Mouse (Mus musculus): ENCODE measurements at regions not wholly inside any gene's neighbourhood (a gene's known extent, or its start where the extent isn't known, plus 50 kb on each side); places are given as distances from the start of the nearest gene placed in this dataset.

DNA sequence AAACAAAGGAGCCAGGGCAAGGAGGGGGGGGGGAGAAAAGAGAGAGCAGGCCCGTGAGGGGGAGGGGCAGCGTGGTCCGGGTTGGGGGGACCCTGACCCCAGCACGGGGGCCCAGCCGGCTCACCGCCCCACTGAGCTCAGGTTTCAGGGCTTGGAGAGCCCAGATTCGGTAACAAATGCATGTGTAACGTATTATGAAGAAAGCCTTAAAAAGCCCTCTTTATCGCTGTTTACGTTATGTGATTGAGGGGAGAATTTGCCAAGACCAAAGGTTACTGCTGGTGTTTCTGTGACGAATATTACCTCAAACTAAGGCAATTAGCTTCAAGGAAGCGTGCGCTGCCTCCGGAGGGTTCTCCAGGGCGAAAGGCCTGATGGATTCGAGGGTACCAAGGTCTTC, 54.2 kb downstream of the Barx1 start:
- H3K79me2 ChIP-seq (ENCODE audit: control insufficient read depth, insufficient read depth), result no peaks in the 10 kb centered on the region
- no peak overlapping the region for H3K4me2 ChIP-seq (ENCODE audit: low read depth)
- H3K36me3 ChIP-seq (ENCODE audit: control insufficient read depth, insufficient read depth), result no peaks in the 10 kb centered on the region
- H3K27me3 ChIP-seq (ENCODE audit: control insufficient read depth, insufficient read depth, insufficient read length), result peaks cover 28% of the 10 kb centered on the region
- H3ac ChIP-seq (ENCODE audit: control insufficient read depth, insufficient read length), result no peak overlapping the region
- no peak overlapping the region for H3K4me3 ChIP-seq
- TF ChIP-seq SRF (IDR thresholded peaks at IDR 0.05; ENCODE audit: control insufficient read depth, insufficient read length, low read depth), result no peak
- no peak for TF ChIP-seq CEBPB (IDR thresholded peaks at IDR 0.05; ENCODE audit: insufficient read depth, poor library complexity, severe bottlenecking)
- TF ChIP-seq USF1 (IDR thresholded peaks at IDR 0.05; ENCODE audit: low read depth), result no peak
- no peak for TF ChIP-seq MYOG (IDR thresholded peaks at IDR 0.05; ENCODE audit: control insufficient read depth in 1 of 3, insufficient read depth in 1 of 3, insufficient read length in 2 of 3, low read depth in 2 of 3)
- no peak for TF ChIP-seq POLR2AphosphoS2 (IDR thresholded peaks at IDR 0.05; ENCODE audit: insufficient read length, low read depth)
- no peak for TF ChIP-seq POLR2A (IDR thresholded peaks at IDR 0.05; ENCODE audit: insufficient read length, low read depth)
- no peak for TF ChIP-seq TCF3 (IDR thresholded peaks at IDR 0.05; ENCODE audit: insufficient read length, low read depth)
- no peak for TF ChIP-seq MAX (IDR thresholded peaks at IDR 0.05; ENCODE audit: low read depth)
- no peak for TF ChIP-seq REST (IDR thresholded peaks at IDR 0.05; ENCODE audit: insufficient read depth, insufficient read length)
- TF ChIP-seq MYOD1 (IDR thresholded peaks at IDR 0.05; ENCODE audit: control insufficient read depth in 1 of 3, insufficient read length in 2 of 3, low read depth in 2 of 3), result no peak
- TF ChIP-seq TCF12 (IDR thresholded peaks at IDR 0.05; ENCODE audit: insufficient read depth, poor library complexity, severe bottlenecking), result no peak
- no peak for TF ChIP-seq E2F4 (IDR thresholded peaks at IDR 0.05; ENCODE audit: insufficient read depth)

GRCm38 (mm10) chr13:48717451-48717850, 54.7 kb downstream of the Barx1 start:
- no peak overlapping the region for H3K4me2 ChIP-seq (ENCODE audit: low read depth)
- H3ac ChIP-seq (ENCODE audit: control insufficient read depth, insufficient read length), result no peak overlapping the region
- H3K79me2 ChIP-seq (ENCODE audit: control insufficient read depth, insufficient read depth), result no peaks in the 10 kb centered on the region
- peaks cover 28% of the 10 kb centered on the region for H3K27me3 ChIP-seq (ENCODE audit: control insufficient read depth, insufficient read depth, insufficient read length)
- TF ChIP-seq POLR2A (IDR thresholded peaks at IDR 0.05; ENCODE audit: insufficient read length, low read depth) (no peak), MYOG (IDR thresholded peaks at IDR 0.05; ENCODE audit: control insufficient read depth in 1 of 3, insufficient read depth in 1 of 3, insufficient read length in 2 of 3, low read depth in 2 of 3) (no peak), TCF3 (IDR thresholded peaks at IDR 0.05; ENCODE audit: insufficient read length, low read depth) (no peak), TCF12 (IDR thresholded peaks at IDR 0.05; ENCODE audit: insufficient read depth, poor library complexity, severe bottlenecking) (no peak), E2F4 (IDR thresholded peaks at IDR 0.05; ENCODE audit: insufficient read depth) (no peak), POLR2AphosphoS2 (IDR thresholded peaks at IDR 0.05; ENCODE audit: insufficient read length, low read depth) (no peak), MAX (IDR thresholded peaks at IDR 0.05; ENCODE audit: low read depth) (no peak), SRF (IDR thresholded peaks at IDR 0.05; ENCODE audit: control insufficient read depth, insufficient read length, low read depth) (no peak), USF1 (IDR thresholded peaks at IDR 0.05; ENCODE audit: low read depth) (no peak), CEBPB (IDR thresholded peaks at IDR 0.05; ENCODE audit: insufficient read depth, poor library complexity, severe bottlenecking) (no peak), REST (IDR thresholded peaks at IDR 0.05; ENCODE audit: insufficient read depth, insufficient read length) (no peak)
- H3K4me3 ChIP-seq, result no peak overlapping the region
- no peaks in the 10 kb centered on the region for H3K36me3 ChIP-seq (ENCODE audit: control insufficient read depth, insufficient read depth)

GRCm38 (mm10) chr13:48723676-48724075, 60.9 kb downstream of the Barx1 start:
- peaks cover 38% of the 10 kb centered on the region for H3K27me3 ChIP-seq (ENCODE audit: control insufficient read depth, insufficient read depth, insufficient read length)

GRCm38 (mm10) chr13:48726430-48726829, 63.6 kb downstream of the Barx1 start:
- peaks cover 40% of the 10 kb centered on the region for H3K27me3 ChIP-seq (ENCODE audit: control insufficient read depth, insufficient read depth, insufficient read length)
- H3K36me3 ChIP-seq (ENCODE audit: control insufficient read depth, insufficient read depth), result no peaks in the 10 kb centered on the region
- H3K79me2 ChIP-seq (ENCODE audit: control insufficient read depth, insufficient read depth), result no peaks in the 10 kb centered on the region
- no peak overlapping the region for H3K4me2 ChIP-seq (ENCODE audit: low read depth)
- H3K4me3 ChIP-seq, result no peak overlapping the region
- no peak overlapping the region for H3ac ChIP-seq (ENCODE audit: control insufficient read depth, insufficient read length)
- TF ChIP-seq CEBPB (IDR thresholded peaks at IDR 0.05; ENCODE audit: insufficient read depth, poor library complexity, severe bottlenecking) (no peak), MYOG (IDR thresholded peaks at IDR 0.05; ENCODE audit: control insufficient read depth in 1 of 3, insufficient read depth in 1 of 3, insufficient read length in 2 of 3, low read depth in 2 of 3) (no peak), TCF3 (IDR thresholded peaks at IDR 0.05; ENCODE audit: insufficient read length, low read depth) (no peak), E2F4 (IDR thresholded peaks at IDR 0.05; ENCODE audit: insufficient read depth) (no peak), SRF (IDR thresholded peaks at IDR 0.05; ENCODE audit: control insufficient read depth, insufficient read length, low read depth) (no peak), TCF12 (IDR thresholded peaks at IDR 0.05; ENCODE audit: insufficient read depth, poor library complexity, severe bottlenecking) (no peak), POLR2A (IDR thresholded peaks at IDR 0.05; ENCODE audit: insufficient read length, low read depth) (no peak), MYOD1 (IDR thresholded peaks at IDR 0.05; ENCODE audit: control insufficient read depth in 1 of 3, insufficient read length in 2 of 3, low read depth in 2 of 3) (no peak), USF1 (IDR thresholded peaks at IDR 0.05; ENCODE audit: low read depth) (no peak), MAX (IDR thresholded peaks at IDR 0.05; ENCODE audit: low read depth) (no peak), POLR2AphosphoS2 (IDR thresholded peaks at IDR 0.05; ENCODE audit: insufficient read length, low read depth) (no peak), REST (IDR thresholded peaks at IDR 0.05; ENCODE audit: insufficient read depth, insufficient read length) (no peak)

More at GRCm38 (mm10) chr13:48723676-48724075, 60.9 kb downstream of the Barx1 start:
- no peak overlapping the region for H3K4me2 ChIP-seq (ENCODE audit: low read depth)
- H3ac ChIP-seq (ENCODE audit: control insufficient read depth, insufficient read length), result no peak overlapping the region
- H3K4me3 ChIP-seq, result no peak overlapping the region
- no peaks in the 10 kb centered on the region for H3K79me2 ChIP-seq (ENCODE audit: control insufficient read depth, insufficient read depth)
- H3K36me3 ChIP-seq (ENCODE audit: control insufficient read depth, insufficient read depth), result no peaks in the 10 kb centered on the region
- TF ChIP-seq POLR2A (IDR thresholded peaks at IDR 0.05; ENCODE audit: insufficient read length, low read depth), result no peak
